Mouse (Mus musculus) kidney, postnatal 0 days (tissue): ENCODE measurements around the gene Tep1. TPM values are rescaled to one million over a fixed set of nuclear protein-coding genes. Genes with fewer than 3 reads are reported as not detected.

ENCODE experiments used
- ATAC-seq: fragments of 200-750 bp; cut with Nextera tagmentation; replicated peaks from 2 replicates; pipeline ENCODE4 v1.8.0; 2017; ENCODE audit warnings: low read depth, moderate number of reproducible peaks, moderate TSS enrichment, moderate library complexity; ENCODE audit not compliant: low FRiP score
- DNase-seq: peaks from one replicate; pipeline ENCODE4 v3.0.0-alpha.2; 2016; ENCODE audit warnings: low spot score
- H3K27ac ChIP-seq: fragments of 300-500 bp; sonication (generic); 2 replicates; pipeline ENCODE4 v1.5.1; 2014; ENCODE audit warnings: mild to moderate bottlenecking
- H3K27me3 ChIP-seq: fragments of 300-500 bp; sonication (generic); 2 replicates; pipeline ENCODE4 v1.6.1; 2014; ENCODE audit warnings: low read length, mixed read lengths; ENCODE audit not compliant: insufficient read depth
- H3K36me3 ChIP-seq: fragments of 300-500 bp; sonication (generic); 2 replicates; pipeline ENCODE4 v1.6.1; 2014; ENCODE audit warnings: low read length, mixed read lengths; ENCODE audit not compliant: insufficient read depth
- H3K4me1 ChIP-seq: fragments of 300-500 bp; sonication (generic); replicated peaks from 2 replicates; pipeline ENCODE4 v1.6.1; 2014; ENCODE audit warnings: antibody characterized with exemption, low read length, mixed read lengths; ENCODE audit not compliant: insufficient read depth
- H3K4me2 ChIP-seq: fragments of 300-500 bp; sonication (generic); 2 replicates; pipeline ENCODE4 v1.6.1; 2014; ENCODE audit warnings: mild to moderate bottlenecking, low read length, moderate library complexity, mixed read lengths
- H3K4me3 ChIP-seq: fragments of 300-500 bp; sonication (generic); replicated peaks from 2 replicates; pipeline ENCODE4 v1.5.1; 2014; ENCODE audit warnings: low read depth, low read length
- H3K9ac ChIP-seq: fragments of 300-500 bp; sonication (generic); 2 replicates; pipeline ENCODE4 v1.6.1; 2014; ENCODE audit warnings: low read depth, low read length
- H3K9me3 ChIP-seq: fragments of 300-500 bp; sonication (generic); replicated peaks from 2 replicates; pipeline ENCODE4 v1.6.1; 2016; ENCODE audit warnings: low read length, inconsistent platforms, mixed read lengths
- CTCF ChIP-seq: IDR thresholded peaks from 2 replicates; pipeline ENCODE4 v1.5.1; 2016; ENCODE audit warnings: antibody characterized with exemption, low read depth, mild to moderate bottlenecking, moderate library complexity
- WGBS: fragments of 180-500 bp; shearing (Covaris S2); extraction: QIAGEN DNeasy Blood & Tissue Kit; methylation state at CpG from one replicate; pipeline ENCODE4 v1.1.7; 2014; 5-methylcytosine and 5-hydroxymethylcytosine counted together
- polyA plus RNA-seq: library from polyadenylated mRNA; unstranded; fragments of >200 nt; fragmentation: Nextera tagmentation; extraction: Ambion mirVana; gene quantifications from 2 replicates; pipeline ENCODE4 v1.2.1, GENCODE M21; 2015

Gene Tep1
- polyA plus RNA-seq, 1 experiment from 2014 or later, result 10.9 TPM

GRCm38 (mm10) chr14:50784391-50785250 lies 85.7 kb downstream of the Tep1 start:
- peak overlapping the region; percentile 72 for H3K4me3 ChIP-seq
- H3K4me1 ChIP-seq, result no peaks in the 10 kb centered on the region
- H3K36me3 ChIP-seq, result peaks cover 11% of the 10 kb centered on the region; the same call in 1 of the 2 replicates
- no peaks in the 10 kb centered on the region for H3K9me3 ChIP-seq
- peak overlapping the region; percentile 84 for H3K27ac ChIP-seq
- H3K4me2 ChIP-seq, result peak overlapping the region; percentile 64
- peak overlapping the region; percentile 78 for H3K9ac ChIP-seq
- WGBS, result 23% methylated on average over 16 of the region's 16 CpGs
- no peaks in the 10 kb centered on the region for H3K27me3 ChIP-seq
- ATAC-seq, result no peak
- no peak for TF ChIP-seq CTCF
- DNase-seq, result no peak

DNA sequence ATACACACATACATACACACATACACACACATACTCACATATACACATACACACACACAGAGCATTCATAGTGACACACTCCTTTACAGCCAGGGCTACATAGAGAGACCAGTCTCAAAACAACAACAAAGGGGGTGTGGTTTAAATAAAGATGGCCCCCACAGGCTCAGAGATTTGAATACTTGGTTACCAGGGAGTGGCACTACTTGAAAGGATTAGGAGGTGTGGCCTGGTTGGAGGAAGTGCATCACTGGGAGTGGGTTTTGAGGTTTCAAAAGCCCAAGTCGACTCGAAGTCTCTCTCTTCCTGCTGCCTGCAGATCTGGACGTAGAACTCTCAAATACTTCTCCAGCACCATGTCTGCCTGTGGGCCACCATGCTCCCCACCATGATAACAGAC lies 88.2 kb downstream of the Tep1 start:
- H3K4me2 ChIP-seq, result no peak overlapping the region
- DNase-seq (no peak), ATAC-seq (no peak)
- H3K9ac ChIP-seq, result no peak overlapping the region
- H3K27ac ChIP-seq, result no peak overlapping the region
- 94% methylated on average over 3 of the region's 3 CpGs for WGBS
- TF ChIP-seq CTCF, result no peak
- no peaks in the 10 kb centered on the region for H3K27me3 ChIP-seq
- H3K4me3 ChIP-seq, result no peak overlapping the region
- H3K9me3 ChIP-seq, result no peaks in the 10 kb centered on the region
- H3K4me1 ChIP-seq, result no peaks in the 10 kb centered on the region
- H3K36me3 ChIP-seq, result peaks cover 20% of the 10 kb centered on the region; the same call in 1 of the 2 replicates

Other genes starting within 250 kb of the Tep1 start
- not detected in 2 replicates for gene Olfr745, start 231.2 kb downstream of the Tep1 start, polyA plus RNA-seq
- not detected in 2 replicates for gene Olfr746, start 223.5 kb downstream of the Tep1 start, polyA plus RNA-seq
- gene Olfr747, start 177.4 kb downstream of the Tep1 start, polyA plus RNA-seq, result not detected in 2 replicates
- gene Olfr748, start 163.2 kb downstream of the Tep1 start, polyA plus RNA-seq, result not detected in 2 replicates
- gene Olfr749, start 125.5 kb downstream of the Tep1 start, polyA plus RNA-seq, result not detected in 2 replicates
- gene Ttc5, start 85.0 kb downstream of the Tep1 start, polyA plus RNA-seq, result 58.4 and 65.4 TPM in 2 replicates
- not detected in 2 replicates for gene Ccnb1ip1, start 62.8 kb downstream of the Tep1 start, polyA plus RNA-seq
- gene Parp2, start 62.7 kb downstream of the Tep1 start, polyA plus RNA-seq, result 49.0 and 50.3 TPM in 2 replicates
- gene Klhl33, start 26.9 kb upstream of the Tep1 start, polyA plus RNA-seq, result 0.24 and 0.37 TPM in 2 replicates
- gene Osgep, start 54.3 kb upstream of the Tep1 start, polyA plus RNA-seq, result 122 and 138 TPM in 2 replicates
- gene Apex1, start 54.4 kb upstream of the Tep1 start, polyA plus RNA-seq, result 211 and 212 TPM in 2 replicates
- 49.5 and 52.6 TPM in 2 replicates for gene Pip4p1, start 60.3 kb upstream of the Tep1 start, polyA plus RNA-seq
- 78.5 and 81.0 TPM in 2 replicates for gene Pnp, start 60.5 kb upstream of the Tep1 start, polyA plus RNA-seq
- not detected in 2 replicates for gene Gm49342, start 74.0 kb upstream of the Tep1 start, polyA plus RNA-seq
- gene Pnp2, start 85.4 kb upstream of the Tep1 start, polyA plus RNA-seq, result 0.79 and 1.1 TPM in 2 replicates
- gene Rnase10, start 137.2 kb upstream of the Tep1 start, polyA plus RNA-seq, result 0.08 and 0.11 TPM in 2 replicates
- 0.11 TPM in 1 of 2 replicates, not detected in the other for gene Rnase9, start 171.3 kb upstream of the Tep1 start, polyA plus RNA-seq
- 0.27 TPM in 1 of 2 replicates, not detected in the other for gene Rnase11, start 179.6 kb upstream of the Tep1 start, polyA plus RNA-seq
- 10.3 and 11.1 TPM in 2 replicates for gene Rnase12, start 187.1 kb upstream of the Tep1 start, polyA plus RNA-seq
- not detected in 2 replicates for gene Olfr750, start 203.9 kb upstream of the Tep1 start, polyA plus RNA-seq
- 41.4 and 48.2 TPM in 2 replicates for gene Rnase4, start 220.5 kb upstream of the Tep1 start, polyA plus RNA-seq
- 6.7 and 7.5 TPM in 2 replicates for gene Ang, start 220.6 kb upstream of the Tep1 start, polyA plus RNA-seq
- 2.0 and 2.8 TPM in 2 replicates for gene Eddm3b, start 243.9 kb upstream of the Tep1 start, polyA plus RNA-seq